Mouse (Mus musculus) ES-Bruce4 (cell line): Measurements from ENCODE around the gene Kat2a.

Experiments
- CTCF ChIP-seq: IDR thresholded peaks from one replicate; pipeline ENCODE4 v1.8.1; 2011; ENCODE audit warnings: low read depth, low read length
- EP300 ChIP-seq: IDR thresholded peaks from 2 replicates; pipeline ENCODE4 v1.6.1; 2011; ENCODE audit warnings: low read depth, low read length; ENCODE audit not compliant: insufficient read depth
- POLR2A ChIP-seq: IDR thresholded peaks from one replicate; pipeline ENCODE4 v1.8.1; 2011; ENCODE audit warnings: low read length; ENCODE audit not compliant: insufficient read depth

DNA sequence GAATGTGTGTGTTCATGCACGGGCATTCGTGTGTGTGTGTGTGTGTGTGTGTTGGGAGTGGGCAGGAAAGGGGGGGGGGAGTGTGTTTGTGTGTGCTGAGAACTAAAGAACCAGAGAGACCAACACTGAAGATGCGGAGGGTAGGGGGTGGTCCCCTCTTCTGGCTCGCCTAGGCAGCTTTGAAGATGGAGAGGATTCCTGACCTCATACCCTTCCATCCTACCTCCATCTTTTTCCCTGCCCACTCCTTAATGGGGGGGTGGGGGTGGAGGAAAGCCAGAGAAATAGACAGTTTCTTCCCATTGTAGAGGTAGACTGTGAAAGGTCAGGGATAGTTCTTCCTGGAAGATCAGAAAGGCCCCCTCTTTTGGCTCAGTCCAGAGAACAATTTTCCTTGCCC is 909 bp upstream of the Kat2a start:
- TF ChIP-seq CTCF (no peak), POLR2A (no peak), EP300 (no peak)
